In genomic region chr2:19562114-19562829, GRCm38 (mm10) we compare ENCODE assay signal across 22 mouse cellular contexts. TPM values are rescaled to one million over a fixed set of nuclear protein-coding genes. Genes with fewer than 3 reads are reported as not detected.
DNase-seq lines count a peak whose midpoint lies in the region; ATAC-seq and TF ChIP-seq lines count a peak whose summit lies in the region.
"Had no signal": no experiment of that assay in that cellular context is flagged by ENCODE, and none has a peak within 500 bp of the region (broad histone marks: within the 10 kb centered on the region; RNA-seq: fewer than 3 reads in every experiment).

No protein-coding gene starts in this region.

- H3K36me3 ChIP-seq in hindbrain, embryonic 10.5 days, result no peaks in the 10 kb centered on the region
- H3K36me3 ChIP-seq in hindbrain, embryonic 13.5 days, result no peaks in the 10 kb centered on the region
- H3K36me3 ChIP-seq in midbrain, postnatal 0 days (ENCODE audit: insufficient read depth, low read length), result no peaks in the 10 kb centered on the region
- H3K36me3 ChIP-seq: embryonic facial prominence, embryonic 13.5 days; heart, embryonic 10.5 days; intestine, embryonic 15.5 days had no signal

- H3K27ac ChIP-seq in hindbrain, embryonic 10.5 days, result no peak overlapping the region
- H3K27ac ChIP-seq in hindbrain, embryonic 13.5 days, result no peak overlapping the region
- H3K27ac ChIP-seq in midbrain, postnatal 0 days (ENCODE audit: low read depth, low read length), result no peak overlapping the region
- H3K27ac ChIP-seq: embryonic facial prominence, embryonic 13.5 days; heart, embryonic 10.5 days; intestine, embryonic 15.5 days; kidney, postnatal 0 days had no signal

- H3K4me1 ChIP-seq in hindbrain, embryonic 10.5 days (replicated peaks), result peaks cover 7% of the 10 kb centered on the region
- H3K4me1 ChIP-seq in hindbrain, embryonic 13.5 days (replicated peaks), result 0 out of 2 replicates have a peak, but pooled peaks cover 3% of the 10 kb centered on the region
- H3K4me1 ChIP-seq in midbrain, postnatal 0 days (ENCODE audit: insufficient read depth, low read length), result no peaks in the 10 kb centered on the region
- H3K4me1 ChIP-seq: embryonic facial prominence, embryonic 13.5 days; heart, embryonic 10.5 days; intestine, embryonic 15.5 days had no signal

- ATAC-seq in hindbrain, embryonic 13.5 days (ENCODE audit: low FRiP score), result peak; percentile 91
- peak; percentile 54; the same call in 1 of the 2 replicates for ATAC-seq in midbrain, postnatal 0 days (ENCODE audit: low FRiP score)
- ATAC-seq: CD4-positive, CD25-positive, alpha-beta regulatory T cell, adult 4 months; intestine, embryonic 15.5 days had no signal

- no peak overlapping the region for H3K9ac ChIP-seq in hindbrain, embryonic 13.5 days
- H3K9ac ChIP-seq in midbrain, postnatal 0 days (replicated peaks; ENCODE audit: low read length, poor library complexity, severe bottlenecking), result no peak overlapping the region
- H3K9ac ChIP-seq: embryonic facial prominence, embryonic 13.5 days; intestine, embryonic 15.5 days had no signal

- DNase-seq in heart, adult 11 months, result peak; percentile 44
- no peak for DNase-seq in heart, adult 18-20 months
- peak; percentile 51 for DNase-seq in hindbrain, embryonic 10.5 days (ENCODE audit: low spot score)
- DNase-seq in midbrain, postnatal 0 days (ENCODE audit: low spot score), result no peak
- no peak for DNase-seq in ovary, postnatal 36 days (ENCODE audit: low spot score)
- no peak for DNase-seq in adrenal gland, postnatal 25 days
- DNase-seq: adrenal gland, adult 2 months; cerebellum, adult 8-10 months; heart, postnatal 14 days; lung, postnatal 14 days; right cerebral cortex, postnatal 25 days; thymus, adult 18-20 months had no signal

- 44% methylated on average over 5 of the region's 5 CpGs for WGBS in hindbrain, embryonic 10.5 days
- WGBS in hindbrain, embryonic 13.5 days, result 28% methylated on average over 5 of the region's 5 CpGs
- 50% methylated on average over 5 of the region's 5 CpGs for WGBS in midbrain, postnatal 0 days

- no peak overlapping the region for H3K4me3 ChIP-seq in hindbrain, embryonic 10.5 days
- no peak overlapping the region for H3K4me3 ChIP-seq in hindbrain, embryonic 13.5 days
- H3K4me3 ChIP-seq in midbrain, postnatal 0 days (ENCODE audit: low read depth, low read length), result no peak overlapping the region
- H3K4me3 ChIP-seq: embryonic facial prominence, embryonic 13.5 days; heart, embryonic 10.5 days; intestine, embryonic 15.5 days had no signal

- no peak for TF ChIP-seq CTCF in midbrain, postnatal 0 days (IDR thresholded peaks at IDR 0.05)

- H3K9me3 ChIP-seq in hindbrain, embryonic 10.5 days, result no peaks in the 10 kb centered on the region
- no peaks in the 10 kb centered on the region for H3K9me3 ChIP-seq in hindbrain, embryonic 13.5 days
- no peaks in the 10 kb centered on the region for H3K9me3 ChIP-seq in midbrain, postnatal 0 days (ENCODE audit: low read length)
- H3K9me3 ChIP-seq: embryonic facial prominence, embryonic 13.5 days; heart, embryonic 10.5 days; intestine, embryonic 15.5 days had no signal

- H3K4me2 ChIP-seq in hindbrain, embryonic 13.5 days, result no peak overlapping the region
- no peak overlapping the region for H3K4me2 ChIP-seq in midbrain, postnatal 0 days (ENCODE audit: low read depth, low read length, poor library complexity, severe bottlenecking)
- H3K4me2 ChIP-seq: embryonic facial prominence, embryonic 13.5 days; intestine, embryonic 15.5 days had no signal

- H3K27me3 ChIP-seq in hindbrain, embryonic 10.5 days (ENCODE audit: insufficient read depth, poor library complexity, severe bottlenecking), result peaks cover 7% of the 10 kb centered on the region; the same call in 1 of the 2 replicates
- H3K27me3 ChIP-seq in hindbrain, embryonic 13.5 days, result peaks cover 22% of the 10 kb centered on the region
- no peaks in the 10 kb centered on the region for H3K27me3 ChIP-seq in midbrain, postnatal 0 days (ENCODE audit: insufficient read depth, low read length)
- H3K27me3 ChIP-seq: embryonic facial prominence, embryonic 13.5 days; intestine, embryonic 15.5 days had no signal

RNA-seq across cellular contexts. Expression of gene 4921504E06Rik, which starts 8.6 kb away (rescaled TPM):
- not detected for total RNA-seq in heart, adult 18-20 months (2021)
- polyA plus RNA-seq in hindbrain, embryonic 10.5 days (2016; fragmentation: Nextera tagmentation; extraction: Ambion mirVana), result not detected in 2 replicates
- polyA plus RNA-seq in hindbrain, embryonic 13.5 days (2015; fragmentation: Nextera tagmentation; extraction: Ambion mirVana), result 0.48 TPM in 1 of 2 replicates, not detected in the other
- 0.33 TPM in 1 of 2 replicates, not detected in the other for total RNA-seq in midbrain, postnatal 0 days (2014; rRNA removed)
- polyA plus RNA-seq in midbrain, postnatal 0 days (2015; fragmentation: Nextera tagmentation; extraction: Ambion mirVana), result not detected in 2 replicates
- total RNA-seq in adrenal gland, postnatal 25 days (2021), result not detected in 2 replicates
- total RNA-seq: adrenal gland, adult 2 months; gastrocnemius, adult 8-10 months; heart, postnatal 14 days; MEL had no signal
- polyA plus RNA-seq: adrenal gland, adult 2 months; CD4-positive, CD25-positive, alpha-beta regulatory T cell, adult 4 months; embryonic facial prominence, embryonic 13.5 days; heart, embryonic 10.5 days; intestine, embryonic 15.5 days; kidney, postnatal 0 days; limb, embryonic 14.5 days; liver, embryonic 16.5 days had no signal

Comparison
In these comparisons a context has a peak if more than half of its experiments do, and no peak if none do; other contexts are left out.
1. DNase-seq: peak in heart, adult 11 months (single experiment) and hindbrain, embryonic 10.5 days (single experiment); none in heart, adult 18-20 months (0 of 2), midbrain, postnatal 0 days (single experiment), ovary, postnatal 36 days (single experiment) and adrenal gland, postnatal 25 days (single experiment).